Comparison of ENCODE assay signal across 8 mouse cellular contexts in the genomic region with DNA sequence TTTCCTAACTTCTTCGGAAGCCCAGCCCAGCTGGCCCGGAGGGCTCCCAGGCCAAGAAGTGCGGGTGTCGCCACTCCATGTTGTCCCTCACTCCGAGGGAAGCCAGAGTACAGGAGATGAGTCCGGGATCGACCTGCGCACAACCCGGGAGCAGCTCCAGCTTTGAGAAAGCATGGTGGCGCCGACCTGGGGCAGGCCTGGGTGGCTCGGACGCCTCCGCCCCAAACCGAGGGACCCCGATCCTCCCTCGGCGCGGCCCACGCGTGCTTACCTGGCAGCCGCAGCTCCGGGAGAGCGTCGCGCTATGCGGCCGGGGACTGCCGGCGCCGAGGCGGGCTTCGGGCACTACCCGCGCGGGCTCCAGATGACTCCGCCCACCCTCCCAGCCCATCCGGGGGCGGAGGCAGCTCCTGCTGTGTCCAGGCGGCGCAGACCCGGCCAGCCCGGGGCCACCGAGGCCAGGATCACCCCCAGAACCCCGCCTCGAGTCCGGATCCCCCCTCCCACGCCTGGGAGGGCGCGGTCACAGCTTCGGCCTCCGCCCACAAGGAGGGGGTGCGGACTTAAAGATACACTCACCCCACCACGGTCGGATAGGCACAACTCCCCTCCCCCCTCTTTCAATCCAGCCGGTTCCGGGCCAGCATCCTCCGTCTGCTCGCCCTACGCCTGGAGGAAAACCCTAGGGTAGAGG. TPM values are rescaled to one million over a fixed set of nuclear protein-coding genes. Genes with fewer than 3 reads are reported as not detected.
A peak's percentile ranks its signal among the peaks of the same experiment; 100 is the strongest.
DNase-seq lines count a peak whose midpoint lies in the region; ATAC-seq lines count a peak whose summit lies in the region.

TSS of gene Pald1 (minus strand) at position 510 of the 694 bp plus-strand sequence.

- H3K36me3 ChIP-seq in hindbrain, embryonic 15.5 days, result no peaks in the 10 kb centered on the region

- peaks cover 49% of the 10 kb centered on the region for H3K4me1 ChIP-seq in hindbrain, embryonic 15.5 days (replicated peaks)

- H3K9ac ChIP-seq in hindbrain, embryonic 15.5 days, result peak within 1 kb of the TSS; percentile 58

- H3K4me2 ChIP-seq in hindbrain, embryonic 15.5 days, result peak within 1 kb of the TSS; percentile 81

- H3K27me3 ChIP-seq in hindbrain, embryonic 15.5 days, result 0 out of 2 replicates have a peak, but pooled peaks cover 2% of the 10 kb centered on the region

- under 1% methylated on average over 45 of the region's 60 CpGs for WGBS in hindbrain, embryonic 15.5 days

- peak within 1 kb of the TSS; percentile 69 for H3K4me3 ChIP-seq in hindbrain, embryonic 15.5 days

- peak within 1 kb of the TSS; percentile 69 for H3K27ac ChIP-seq in hindbrain, embryonic 15.5 days (replicated peaks)

- peak; percentile 21 to 31 for DNase-seq in spleen, adult 18-20 months
- no peak for DNase-seq in spleen, adult 12 weeks (ENCODE audit: low spot score)
- DNase-seq in cerebellum, postnatal 14 days, result peak; percentile 74 to 75
- DNase-seq in frontal cortex, postnatal 36 days (ENCODE audit: low spot score in 2 of 2), result peak; percentile 23 to 40
- peak; percentile 31 to 43 for DNase-seq in left cerebral cortex, adult 18-20 months (ENCODE audit: low spot score in 2 of 2)
- peak; percentile 88 to 93 for DNase-seq in lung, postnatal 4 days
- DNase-seq in right cerebral cortex, postnatal 14 days, result peak; percentile 52

- no peaks in the 10 kb centered on the region for H3K9me3 ChIP-seq in hindbrain, embryonic 15.5 days

- ATAC-seq in hindbrain, embryonic 15.5 days (ENCODE audit: low FRiP score, low read depth), result peak; percentile 86

RNA-seq across cellular contexts. Expression of gene Pald1, which starts in this region (rescaled TPM):
- polyA plus RNA-seq in hindbrain, embryonic 15.5 days (2015; fragmentation: Nextera tagmentation; extraction: Ambion mirVana), result 26.4 and 32.4 TPM in 2 replicates
- total RNA-seq in left cerebral cortex, adult 18-20 months (2021), result 1 to 10 TPM; 6.8 to 8.5 TPM
